Comparison of ENCODE assay signal across 8 mouse cellular contexts in the genomic region with DNA sequence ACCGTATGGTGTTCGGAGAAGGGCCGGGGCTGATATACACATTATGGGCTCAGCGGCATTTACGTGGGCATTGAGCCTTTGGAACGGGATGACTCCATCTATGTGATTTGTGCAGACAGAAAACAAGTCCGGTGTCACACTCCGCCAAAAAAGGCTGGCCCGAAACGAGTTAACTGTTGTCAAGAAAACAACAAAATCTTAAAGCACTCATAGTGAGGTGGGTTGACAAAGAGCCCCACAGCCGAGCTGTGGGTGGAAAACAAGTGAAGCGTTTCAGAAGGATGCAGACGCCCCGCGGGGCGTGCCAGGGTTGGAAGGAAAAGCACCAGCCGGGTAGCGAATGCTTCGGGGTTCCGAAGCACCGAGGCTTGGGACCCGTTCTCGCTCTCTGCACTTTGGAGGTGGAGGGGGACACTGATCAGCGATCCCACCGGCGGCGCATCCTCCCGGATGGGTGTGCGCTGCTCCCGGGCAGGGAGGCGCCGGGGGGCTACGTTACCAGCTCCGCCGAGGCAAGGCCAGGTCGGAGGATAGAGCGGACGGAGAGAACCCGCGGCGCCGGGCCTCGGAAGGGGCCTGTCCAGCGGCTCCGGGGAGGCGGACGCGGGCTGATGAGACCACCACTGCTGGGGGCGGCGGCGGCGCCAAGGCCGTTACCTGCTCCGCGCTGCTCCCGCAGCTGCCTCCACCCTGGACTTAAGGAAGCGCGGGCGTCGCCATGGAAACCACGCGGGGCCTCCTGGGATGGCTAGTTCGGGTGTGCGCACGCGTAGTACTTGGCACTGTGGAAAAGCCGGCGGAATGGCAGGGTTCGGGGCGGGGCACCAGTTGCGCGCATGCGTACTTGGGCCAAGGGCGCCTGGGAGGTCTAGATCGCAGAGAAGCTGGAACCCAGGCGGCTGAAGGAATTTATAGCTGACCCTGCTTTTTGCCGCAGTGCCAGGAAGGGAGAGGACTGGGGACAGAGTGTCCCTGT. TPM values are rescaled to one million over a fixed set of nuclear protein-coding genes. Genes with fewer than 3 reads are reported as not detected.
DNase-seq lines count a peak whose midpoint lies in the region; ATAC-seq lines count a peak whose summit lies in the region.

Gene Lca5l (minus strand): TSS at position 741 of the 976 bp plus-strand sequence.

- peak; percentile 98 for DNase-seq in Muller cell, postnatal 12 days (ENCODE audit: inconsistent ontology term)
- DNase-seq in cerebellum, adult 9-11 months: peak; percentile 99
- DNase-seq in frontal cortex, adult 2 months (ENCODE audit: extremely low spot score in 1 of 2, low spot score in 1 of 2): peak; percentile 96 to 100
- peak; percentile 100 for DNase-seq in hindbrain, embryonic 11.5 days (ENCODE audit: low spot score)
- DNase-seq in layer of hippocampus, postnatal 10 days (ENCODE audit: low spot score in 2 of 2): peak; percentile 99 to 100
- peak; percentile 100 for DNase-seq in lung, postnatal 10 days
- peak; percentile 100 for DNase-seq in ovary, postnatal 36 days (ENCODE audit: low spot score)
- DNase-seq in thymus, postnatal 25 days: peak; percentile 99

- H3K36me3 ChIP-seq in hindbrain, embryonic 11.5 days (ENCODE audit: control insufficient read depth, insufficient read depth, low read length): no peaks in the 10 kb centered on the region

- under 1% methylated on average over 75 of the region's 77 CpGs for WGBS in hindbrain, embryonic 11.5 days

- no peaks in the 10 kb centered on the region for H3K27me3 ChIP-seq in hindbrain, embryonic 11.5 days (ENCODE audit: control insufficient read depth, insufficient read depth, low read length)

- ATAC-seq in hindbrain, embryonic 11.5 days (ENCODE audit: low FRiP score): peak; percentile 97

- H3K4me3 ChIP-seq in hindbrain, embryonic 11.5 days (ENCODE audit: low read depth, low read length): peak within 1 kb of the TSS; percentile 50

- no peaks in the 10 kb centered on the region for H3K4me1 ChIP-seq in hindbrain, embryonic 11.5 days (replicated peaks; ENCODE audit: control insufficient read depth, insufficient read depth, low read length)

- peak within 1 kb of the TSS; percentile 75 for H3K4me2 ChIP-seq in hindbrain, embryonic 11.5 days (replicated peaks; ENCODE audit: low read depth, low read length)

- H3K9me3 ChIP-seq in hindbrain, embryonic 11.5 days (ENCODE audit: control insufficient read depth, low read length): no peaks in the 10 kb centered on the region

- peak within 1 kb of the TSS; percentile 59 for H3K9ac ChIP-seq in hindbrain, embryonic 11.5 days (ENCODE audit: low read depth, low read length)

- H3K27ac ChIP-seq in hindbrain, embryonic 11.5 days (ENCODE audit: low read depth, low read length): no peak within 1 kb of the TSS

RNA-seq across cellular contexts. Expression of gene Lca5l, which starts in this region (rescaled TPM):
- 3.8 and 4.1 TPM in 2 replicates for polyA plus RNA-seq in frontal cortex, adult 2 months (2012; rRNA removed)
- 1.3 and 1.4 TPM in 2 replicates for polyA plus RNA-seq in hindbrain, embryonic 11.5 days (2014; fragmentation: Nextera tagmentation; extraction: Ambion mirVana)
- 1 to 10 TPM; 1.6 TPM for total RNA-seq in layer of hippocampus, postnatal 10 days (2021)
